Mouse (Mus musculus) hindbrain, embryonic 12.5 days (tissue): ENCODE results near the gene Prrx2. TPM values are rescaled to one million over a fixed set of nuclear protein-coding genes. Genes with fewer than 3 reads are reported as not detected.

Experiments
- ATAC-seq: fragments of 200-750 bp; cut with Nextera tagmentation; 2 replicates; pipeline ENCODE4 v1.8.0; 2017; ENCODE audit warnings: moderate TSS enrichment; ENCODE audit not compliant: low FRiP score
- H3K27ac ChIP-seq: fragments of 300-500 bp; sonication (generic); 2 replicates; pipeline ENCODE4 v1.5.1; 2016; ENCODE audit warnings: mild to moderate bottlenecking
- H3K27me3 ChIP-seq: fragments of 300-500 bp; sonication (generic); 2 replicates; pipeline ENCODE4 v1.6.1; 2016; ENCODE audit warnings: mild to moderate bottlenecking
- H3K36me3 ChIP-seq: fragments of 300-500 bp; sonication (generic); 2 replicates; pipeline ENCODE4 v1.6.1; 2016; ENCODE audit warnings: mild to moderate bottlenecking
- H3K4me1 ChIP-seq: fragments of 300-500 bp; sonication (generic); 2 replicates; pipeline ENCODE4 v1.6.1; 2016
- H3K4me2 ChIP-seq: fragments of 300-500 bp; sonication (generic); replicated peaks from 2 replicates; pipeline ENCODE4 v1.6.1; 2016; ENCODE audit warnings: mild to moderate bottlenecking
- H3K4me3 ChIP-seq: fragments of 300-500 bp; sonication (generic); 2 replicates; pipeline ENCODE4 v1.5.1; 2016; ENCODE audit warnings: mild to moderate bottlenecking
- H3K9ac ChIP-seq: fragments of 300-500 bp; sonication (generic); 2 replicates; pipeline ENCODE4 v1.6.1; 2016; ENCODE audit warnings: mild to moderate bottlenecking, moderate library complexity
- H3K9me3 ChIP-seq: fragments of 300-500 bp; sonication (generic); replicated peaks from 2 replicates; pipeline ENCODE4 v1.6.1; 2016; ENCODE audit warnings: mild to moderate bottlenecking
- WGBS: fragments of 180-500 bp; shearing (Covaris S2); methylation state at CpG from one replicate; pipeline ENCODE4 v1.1.7; 2016; 5-methylcytosine and 5-hydroxymethylcytosine counted together
- polyA plus RNA-seq: library from polyadenylated mRNA; unstranded; fragments of >200 nt; fragmentation: Nextera tagmentation; extraction: Ambion mirVana; gene quantifications from 2 replicates; pipeline ENCODE4 v1.2.1, GENCODE M21; 2016

Prrx2 gene
- polyA plus RNA-seq, 1 experiment from 2014 or later: 38.8 TPM

GRCm38 (mm10) chr2:30875621-30876432, 41.1 kb downstream of the Prrx2 start:
- H3K4me1 ChIP-seq: peaks cover 16% of the 10 kb centered on the region
- H3K4me3 ChIP-seq: no peak overlapping the region
- no peaks in the 10 kb centered on the region; the same call in 1 of the 2 replicates for H3K27me3 ChIP-seq
- ATAC-seq: no peak
- no peaks in the 10 kb centered on the region for H3K9me3 ChIP-seq
- 34% methylated on average over 11 of the region's 11 CpGs for WGBS
- H3K36me3 ChIP-seq: no peaks in the 10 kb centered on the region
- no peak overlapping the region for H3K4me2 ChIP-seq
- no peak overlapping the region for H3K9ac ChIP-seq
- peak overlapping the region; percentile 66; the same call in 1 of the 2 replicates for H3K27ac ChIP-seq

GRCm38 (mm10) chr2:30879481-30879880, 44.7 kb downstream of the Prrx2 start:
- no peak for ATAC-seq

GRCm38 (mm10) chr2:30881215-30881614, 46.4 kb downstream of the Prrx2 start:
- Histone ChIP-seq H3K4me2 (no peak overlapping the region), H3K9me3 (no peaks in the 10 kb centered on the region), H3K27me3 (no peaks in the 10 kb centered on the region; the same call in 1 of the 2 replicates), H3K4me1 (0 out of 2 replicates have a peak, but pooled peaks cover 3% of the 10 kb centered on the region), H3K36me3 (no peaks in the 10 kb centered on the region), H3K9ac (no peak overlapping the region), H3K27ac (no peak overlapping the region), H3K4me3 (no peak overlapping the region)
- WGBS: 90% methylated on average over 7 of the region's 7 CpGs
- no peak for ATAC-seq

More at GRCm38 (mm10) chr2:30879481-30879880, 44.7 kb downstream of the Prrx2 start:
- H3K4me2 ChIP-seq: no peak overlapping the region
- H3K27ac ChIP-seq: no peak overlapping the region
- 92% methylated on average over 15 of the region's 15 CpGs for WGBS
- no peaks in the 10 kb centered on the region; the same call in 1 of the 2 replicates for H3K27me3 ChIP-seq
- no peaks in the 10 kb centered on the region for H3K36me3 ChIP-seq
- no peak overlapping the region for H3K9ac ChIP-seq
- H3K9me3 ChIP-seq: no peaks in the 10 kb centered on the region
- no peak overlapping the region for H3K4me3 ChIP-seq
- H3K4me1 ChIP-seq: peaks cover 9% of the 10 kb centered on the region

GRCm38 (mm10) chr2:30884852-30885373, 50.1 kb downstream of the Prrx2 start:
- Histone ChIP-seq H3K9me3 (no peaks in the 10 kb centered on the region), H3K27ac (no peak overlapping the region), H3K36me3 (no peaks in the 10 kb centered on the region), H3K4me2 (no peak overlapping the region), H3K27me3 (no peaks in the 10 kb centered on the region), H3K4me1 (0 out of 2 replicates have a peak, but pooled peaks cover 2% of the 10 kb centered on the region), H3K4me3 (no peak overlapping the region), H3K9ac (no peak overlapping the region)
- no peak for ATAC-seq
- WGBS: 90% methylated on average over 4 of the region's 4 CpGs

GRCm38 (mm10) chr2:30885453-30886163, 50.8 kb downstream of the Prrx2 start:
- Histone ChIP-seq H3K9ac (no peak overlapping the region), H3K4me3 (no peak overlapping the region), H3K9me3 (no peaks in the 10 kb centered on the region), H3K4me2 (no peak overlapping the region), H3K27ac (no peak overlapping the region), H3K27me3 (no peaks in the 10 kb centered on the region), H3K36me3 (no peaks in the 10 kb centered on the region), H3K4me1 (0 out of 2 replicates have a peak, but pooled peaks cover 2% of the 10 kb centered on the region)
- ATAC-seq: no peak
- 54% methylated on average over 9 of the region's 9 CpGs for WGBS

- H3K4me1 ChIP-seq: no peaks in the 10 kb centered on the region; the same call in 1 of the 2 replicates
- no peaks in the 10 kb centered on the region for H3K9me3 ChIP-seq
- no peak overlapping the region for H3K9ac ChIP-seq
- H3K27ac ChIP-seq: no peak overlapping the region
- H3K4me3 ChIP-seq: no peak overlapping the region
- 5% methylated on average over 3 of the region's 3 CpGs for WGBS
- H3K36me3 ChIP-seq: no peaks in the 10 kb centered on the region
- no peak for ATAC-seq
- H3K27me3 ChIP-seq: no peaks in the 10 kb centered on the region; the same call in 1 of the 2 replicates
- no peak overlapping the region for H3K4me2 ChIP-seq
These were observed 56.2 kb downstream of the Prrx2 start for GRCm38 (mm10) chr2:30891002-30891401.

GRCm38 (mm10) chr2:30893399-30893798, 58.6 kb downstream of the Prrx2 start:
- no peak overlapping the region for H3K27ac ChIP-seq
- ATAC-seq: no peak
- H3K4me3 ChIP-seq: no peak overlapping the region
- 23% methylated on average over 6 of the region's 6 CpGs for WGBS
- H3K27me3 ChIP-seq: no peaks in the 10 kb centered on the region; the same call in 1 of the 2 replicates
- no peak overlapping the region for H3K4me2 ChIP-seq
- no peaks in the 10 kb centered on the region for H3K36me3 ChIP-seq
- H3K4me1 ChIP-seq: peaks cover 4% of the 10 kb centered on the region
- no peaks in the 10 kb centered on the region for H3K9me3 ChIP-seq
- no peak overlapping the region for H3K9ac ChIP-seq

GRCm38 (mm10) chr2:30893946-30894345, 59.2 kb downstream of the Prrx2 start:
- no peak overlapping the region for H3K9ac ChIP-seq
- H3K9me3 ChIP-seq: no peaks in the 10 kb centered on the region
- H3K4me3 ChIP-seq: no peak overlapping the region
- H3K4me1 ChIP-seq: peaks cover 4% of the 10 kb centered on the region
- no peaks in the 10 kb centered on the region; the same call in 1 of the 2 replicates for H3K27me3 ChIP-seq
- ATAC-seq: no peak
- 91% methylated on average over 7 of the region's 7 CpGs for WGBS
- no peaks in the 10 kb centered on the region for H3K36me3 ChIP-seq
- H3K27ac ChIP-seq: no peak overlapping the region
- no peak overlapping the region for H3K4me2 ChIP-seq

GRCm38 (mm10) chr2:30897291-30897690, 62.5 kb downstream of the Prrx2 start:
- H3K9ac ChIP-seq: no peak overlapping the region

GRCm38 (mm10) chr2:30899397-30900069, 64.8 kb downstream of the Prrx2 start:
- H3K4me3 ChIP-seq: no peak overlapping the region
- no peak for ATAC-seq
- no peak overlapping the region for H3K27ac ChIP-seq
- no peaks in the 10 kb centered on the region for H3K9me3 ChIP-seq
- H3K36me3 ChIP-seq: no peaks in the 10 kb centered on the region
- 86% methylated on average over 14 of the region's 14 CpGs for WGBS
- no peak overlapping the region for H3K9ac ChIP-seq
- no peak overlapping the region for H3K4me2 ChIP-seq
- peaks cover 16% of the 10 kb centered on the region for H3K27me3 ChIP-seq
- H3K4me1 ChIP-seq: peaks cover 23% of the 10 kb centered on the region

More at GRCm38 (mm10) chr2:30897291-30897690, 62.5 kb downstream of the Prrx2 start:
- no peak for ATAC-seq
- no peak overlapping the region for H3K4me3 ChIP-seq
- no peak overlapping the region for H3K27ac ChIP-seq
- peaks cover 10% of the 10 kb centered on the region for H3K4me1 ChIP-seq
- peaks cover 10% of the 10 kb centered on the region for H3K27me3 ChIP-seq
- H3K4me2 ChIP-seq: no peak overlapping the region
- no peaks in the 10 kb centered on the region for H3K36me3 ChIP-seq
- 46% methylated on average over 6 of the region's 6 CpGs for WGBS
- no peaks in the 10 kb centered on the region for H3K9me3 ChIP-seq

GRCm38 (mm10) chr2:30901646-30902160, 66.9 kb downstream of the Prrx2 start:
- H3K9ac ChIP-seq: peak overlapping the region; percentile 62; the same call in 1 of the 2 replicates
- ATAC-seq: no peak
- H3K4me2 ChIP-seq: peak overlapping the region; percentile 72

More at GRCm38 (mm10) chr2:30901646-30902160, 66.9 kb downstream of the Prrx2 start:
- Histone ChIP-seq H3K36me3 (no peaks in the 10 kb centered on the region), H3K4me1 (peaks cover 23% of the 10 kb centered on the region), H3K4me3 (no peak overlapping the region), H3K27ac (no peak overlapping the region), H3K9me3 (no peaks in the 10 kb centered on the region), H3K27me3 (peaks cover 16% of the 10 kb centered on the region)
- 53% methylated on average over 6 of the region's 6 CpGs for WGBS
